Mouse (Mus musculus) naive thymus-derived CD4-positive, alpha-beta T cell, adult 2 months (primary cell): ENCODE measurements around the gene Clec2d.
A peak's percentile ranks its signal among the peaks of the same experiment; 100 is the strongest.
"Not testable (repeated sequence)": the region's sequence is repeated elsewhere in the genome, so short reads cannot be mapped to it uniquely, and the experiment has no call there.

Source experiments
- DNase-seq: peaks from one replicate; pipeline ENCODE4 v3.0.0-alpha.2; 2011; ENCODE audit warnings: low read depth

The Clec2d gene

GRCm38 (mm10) chr6:129180403-129181169 is at the start of gene Clec2d:
Gene Clec2d (plus strand): TSS chr6:129180615.
- peak; percentile 97 for DNase-seq

- DNase-seq = no peak
These were observed 47.6 kb upstream of the Clec2d start for GRCm38 (mm10) chr6:129132604-129133341.

GRCm38 (mm10) chr6:129146812-129147211 is 33.6 kb upstream of the Clec2d start:
- no peak for DNase-seq

- DNase-seq = no peak
These were observed 20.3 kb upstream of the Clec2d start for GRCm38 (mm10) chr6:129160103-129160502.

- DNase-seq = no peak
These were observed 19.3 kb upstream of the Clec2d start for GRCm38 (mm10) chr6:129161136-129161535.

- no peak for DNase-seq
These were observed 18.5 kb upstream of the Clec2d start for GRCm38 (mm10) chr6:129161951-129162350.

- DNase-seq = no peak
These were observed 17.7 kb upstream of the Clec2d start for GRCm38 (mm10) chr6:129162587-129163159.

- DNase-seq = no peak
These were observed 16.8 kb upstream of the Clec2d start for GRCm38 (mm10) chr6:129163606-129164005.

- no peak for DNase-seq
These were observed 9.5 kb upstream of the Clec2d start for GRCm38 (mm10) chr6:129170925-129171324.

GRCm38 (mm10) chr6:129171675-129172074 is 8.7 kb upstream of the Clec2d start:
- DNase-seq = no peak

GRCm38 (mm10) chr6:129174836-129175235 is 5.6 kb upstream of the Clec2d start:
- no peak for DNase-seq

- DNase-seq = no peak
These were observed 4.8 kb upstream of the Clec2d start for GRCm38 (mm10) chr6:129175612-129176011.

- no peak for DNase-seq
These were observed 3.8 kb upstream of the Clec2d start for GRCm38 (mm10) chr6:129176621-129177020.

GRCm38 (mm10) chr6:129179281-129179680 is 1.1 kb upstream of the Clec2d start:
- DNase-seq = no peak

- DNase-seq = not testable (repeated sequence)
These were observed 584 bp upstream of the Clec2d start for GRCm38 (mm10) chr6:129179831-129180230.

GRCm38 (mm10) chr6:129181249-129181648 is 834 bp downstream of the Clec2d start:
- DNase-seq = no peak

GRCm38 (mm10) chr6:129181683-129182082 is 1.3 kb downstream of the Clec2d start:
- peak; percentile 76 for DNase-seq

GRCm38 (mm10) chr6:129182518-129182917 is 2.1 kb downstream of the Clec2d start:
- peak; percentile 62 for DNase-seq

- not testable (repeated sequence) for DNase-seq
These were observed 3.6 kb downstream of the Clec2d start for GRCm38 (mm10) chr6:129184001-129184400.

- DNase-seq = no peak
These were observed 4.4 kb downstream of the Clec2d start for GRCm38 (mm10) chr6:129184788-129185187.

GRCm38 (mm10) chr6:129186022-129186421 is 5.6 kb downstream of the Clec2d start:
- peak; percentile 74 for DNase-seq

- no peak for DNase-seq
These were observed 6.2 kb downstream of the Clec2d start for GRCm38 (mm10) chr6:129186457-129187199.
